Mouse (Mus musculus) testis, adult 2 months (tissue): ENCODE data around the gene Gfra1.

ENCODE experiments used
- CTCF ChIP-seq: fragments of 200-500 bp; IDR thresholded peaks from 2 replicates; pipeline ENCODE4 v1.5.1; 2012; ENCODE audit warnings: low read depth, mild to moderate bottlenecking, inconsistent platforms, low read length, moderate library complexity; ENCODE audit not compliant: control insufficient read depth, insufficient read depth, insufficient replicate concordance
- POLR2A ChIP-seq: fragments of 200-500 bp; IDR thresholded peaks from 2 replicates; pipeline ENCODE4 v1.6.1; 2012; ENCODE audit warnings: low read depth, mild to moderate bottlenecking, inconsistent platforms, low read length, moderate library complexity; ENCODE audit not compliant: control insufficient read depth

DNA sequence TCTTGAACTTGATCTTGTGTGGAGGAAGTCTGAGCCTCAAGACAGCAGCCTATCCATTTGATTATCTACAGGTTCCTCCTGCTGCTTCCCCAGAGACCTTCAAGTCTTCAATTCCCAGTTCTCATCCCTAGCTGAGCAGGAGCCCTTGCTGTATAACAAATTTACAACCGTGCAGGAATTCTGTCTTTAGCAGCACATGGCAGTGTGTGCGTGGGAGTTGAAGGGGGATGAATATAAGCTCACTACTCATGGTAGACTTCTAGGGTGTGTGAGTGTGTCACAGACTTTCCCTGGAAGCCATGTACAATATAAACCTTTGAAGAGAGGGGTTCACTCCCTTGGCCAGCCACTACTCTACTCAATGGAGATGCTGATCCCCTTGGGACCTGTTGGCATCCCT, 157.8 kb downstream of the Gfra1 start:
- no peak for TF ChIP-seq POLR2A
- TF ChIP-seq CTCF = no peak
